Mouse (Mus musculus) kidney, adult 2 months (tissue): ENCODE measurements around the gene Nanos2. TPM values are rescaled to one million over a fixed set of nuclear protein-coding genes. Genes with fewer than 3 reads are reported as not detected.

Experiments
- DNase-seq: peaks from one replicate; pipeline ENCODE4 v3.0.0; 2021
- H3K27ac ChIP-seq: fragments of 200-500 bp; 2 replicates; pipeline ENCODE4 v1.5.1; 2012; ENCODE audit warnings: low read depth, low read length, control low read depth, inconsistent platforms; ENCODE audit not compliant: insufficient read depth
- H3K27me3 ChIP-seq: fragments of 200-500 bp; replicated peaks from 2 replicates; pipeline ENCODE4 v1.6.1; 2012; ENCODE audit warnings: mild to moderate bottlenecking, moderate library complexity, low read length, inconsistent platforms; ENCODE audit not compliant: control insufficient read depth, insufficient read depth
- H3K36me3 ChIP-seq: fragments of 200-500 bp; 2 replicates; pipeline ENCODE4 v1.6.1; 2012; ENCODE audit warnings: mild to moderate bottlenecking, moderate library complexity, low read length, inconsistent platforms; ENCODE audit not compliant: control insufficient read depth, insufficient read depth
- H3K4me1 ChIP-seq: fragments of 200-500 bp; 2 replicates; pipeline ENCODE4 v1.6.1; 2011; ENCODE audit warnings: low read length; ENCODE audit not compliant: control insufficient read depth, insufficient read depth
- H3K4me3 ChIP-seq: fragments of 200-500 bp; 2 replicates; pipeline ENCODE4 v1.5.1; 2011; ENCODE audit warnings: mild to moderate bottlenecking, low read depth, low read length, control low read depth; ENCODE audit not compliant: insufficient read depth
- CTCF ChIP-seq: fragments of 200-500 bp; conservative IDR thresholded peaks from 2 replicates; pipeline ENCODE4 v1.5.1; 2011; ENCODE audit warnings: low read depth, mild to moderate bottlenecking, control low read depth, low read length, moderate library complexity, mixed read lengths; ENCODE audit not compliant: insufficient read depth, insufficient read length
- POLR2A ChIP-seq: fragments of 200-500 bp; IDR thresholded peaks from one replicate; pipeline ENCODE4 v1.6.1; 2011; ENCODE audit warnings: low read depth, low read length, control low read depth
- WGBS: fragments of 180-500 bp; shearing (Covaris S2); methylation state at CpG from one replicate; pipeline ENCODE4 v1.1.7; 2018; 5-methylcytosine and 5-hydroxymethylcytosine counted together
- polyA plus RNA-seq: library from polyadenylated mRNA; depleted of rRNA; stranded (reverse); fragments of >200 nt; gene quantifications from 2 replicates; pipeline ENCODE4 v1.2.3, GENCODE M21; 2012

Gene Nanos2
- polyA plus RNA-seq, 1 experiment: not detected

- TF ChIP-seq CTCF: no peak
- H3K4me1 ChIP-seq: no peaks in the 10 kb centered on the region
- H3K27me3 ChIP-seq: no peaks in the 10 kb centered on the region
- DNase-seq: peak; percentile 66
- peak overlapping the region; percentile 67 for H3K4me3 ChIP-seq
- WGBS: 6% methylated on average over 94 of the region's 107 CpGs
- H3K36me3 ChIP-seq: no peaks in the 10 kb centered on the region
- H3K27ac ChIP-seq: no peak overlapping the region
Measured at GRCm38 (mm10) chr7:18957569-18958383, 29.4 kb upstream of the Nanos2 start.

- Histone ChIP-seq H3K4me1 (no peaks in the 10 kb centered on the region), H3K27ac (no peak overlapping the region), H3K27me3 (no peaks in the 10 kb centered on the region), H3K4me3 (peak overlapping the region; percentile 67), H3K36me3 (no peaks in the 10 kb centered on the region)
- WGBS: 3% methylated on average over 21 of the region's 21 CpGs
- peak; percentile 22 for DNase-seq
- TF ChIP-seq POLR2A: no peak
- TF ChIP-seq CTCF: no peak
Measured at GRCm38 (mm10) chr7:18958384-18958766, 28.8 kb upstream of the Nanos2 start.

- Histone ChIP-seq H3K27me3 (no peaks in the 10 kb centered on the region), H3K4me3 (no peak overlapping the region), H3K27ac (peak overlapping the region; percentile 44; the same call in 1 of the 2 replicates), H3K4me1 (no peaks in the 10 kb centered on the region), H3K36me3 (no peaks in the 10 kb centered on the region)
- 54% methylated on average over 8 of the region's 8 CpGs for whole genome bisulfite sequencing
- peak; percentile 77 for DNase-seq
- TF ChIP-seq CTCF: no peak
- no peak for TF ChIP-seq POLR2A
Measured at GRCm38 (mm10) chr7:18959446-18959845, 27.8 kb upstream of the Nanos2 start.

GRCm38 (mm10) chr7:18962171-18962792 is 24.9 kb upstream of the Nanos2 start:
- Histone ChIP-seq H3K27ac (no peak overlapping the region), H3K27me3 (no peaks in the 10 kb centered on the region)
- 9% methylated on average over 17 of the region's 17 CpGs for WGBS

GRCm38 (mm10) chr7:18962795-18963194 is 24.4 kb upstream of the Nanos2 start:
- Histone ChIP-seq H3K36me3 (no peaks in the 10 kb centered on the region), H3K27ac (no peak overlapping the region), H3K27me3 (no peaks in the 10 kb centered on the region), H3K4me1 (no peaks in the 10 kb centered on the region), H3K4me3 (no peak overlapping the region)
- 17% methylated on average over 20 of the region's 20 CpGs for WGBS
- DNase-seq: no peak
- no peak for TF ChIP-seq CTCF
- TF ChIP-seq POLR2A: no peak

More at GRCm38 (mm10) chr7:18962171-18962792, 24.9 kb upstream of the Nanos2 start:
- no peak for DNase-seq
- Histone ChIP-seq H3K4me1 (no peaks in the 10 kb centered on the region), H3K36me3 (no peaks in the 10 kb centered on the region), H3K4me3 (no peak overlapping the region)
- TF ChIP-seq POLR2A (no peak), CTCF (no peak)

- H3K4me3 ChIP-seq: no peak overlapping the region
- no peak for DNase-seq
- no peak overlapping the region for H3K27ac ChIP-seq
- no peaks in the 10 kb centered on the region for H3K4me1 ChIP-seq
- TF ChIP-seq CTCF: no peak
- no peak for TF ChIP-seq POLR2A
- no peaks in the 10 kb centered on the region for H3K36me3 ChIP-seq
- 10% methylated on average over 19 of the region's 19 CpGs for WGBS
- H3K27me3 ChIP-seq: no peaks in the 10 kb centered on the region
Measured at GRCm38 (mm10) chr7:18963294-18963843, 23.8 kb upstream of the Nanos2 start.

GRCm38 (mm10) chr7:18965312-18965711 is 21.9 kb upstream of the Nanos2 start:
- no peaks in the 10 kb centered on the region for H3K36me3 ChIP-seq
- no peak overlapping the region for H3K27ac ChIP-seq
- DNase-seq: no peak
- no peaks in the 10 kb centered on the region for H3K4me1 ChIP-seq
- WGBS: 80% methylated on average over 5 of the region's 5 CpGs
- no peak for TF ChIP-seq CTCF
- TF ChIP-seq POLR2A: no peak
- H3K4me3 ChIP-seq: no peak overlapping the region
- no peaks in the 10 kb centered on the region for H3K27me3 ChIP-seq
